Mouse (Mus musculus): ENCODE data around the gene Lrit2. TPM values are rescaled to one million over a fixed set of nuclear protein-coding genes. Genes with fewer than 3 reads are reported as not detected.

Lrit2 gene
- polyA plus RNA-seq, 1 experiment from 2014 or later = not detected

- Histone ChIP-seq H3K9me3 (replicated peaks) (no peaks in the 10 kb centered on the region), H3K4me1 (replicated peaks) (no peaks in the 10 kb centered on the region), H3K4me2 (no peak overlapping the region), H3K36me3 (replicated peaks) (no peaks in the 10 kb centered on the region), H3K9ac (no peak overlapping the region), H3K27ac (replicated peaks) (no peak overlapping the region), H3K4me3 (replicated peaks) (no peak overlapping the region), H3K27me3 (no peaks in the 10 kb centered on the region)
- no peak for ATAC-seq (ENCODE audit: insufficient read depth)
These were observed 43.6 kb downstream of the Lrit2 start for GRCm38 (mm10) chr14:37111371-37111770.

- WGBS (ENCODE audit: insufficient replicate concordance) = 71% methylated on average over 7 of the region's 7 CpGs
- H3K27ac ChIP-seq (replicated peaks) = no peak overlapping the region
- no peaks in the 10 kb centered on the region for H3K9me3 ChIP-seq (replicated peaks)
- no peak overlapping the region for H3K4me3 ChIP-seq (replicated peaks)
- no peak overlapping the region for H3K4me2 ChIP-seq
- no peaks in the 10 kb centered on the region for H3K36me3 ChIP-seq (replicated peaks)
- H3K4me1 ChIP-seq (replicated peaks) = no peaks in the 10 kb centered on the region
- no peak for ATAC-seq (ENCODE audit: insufficient read depth)
- no peak overlapping the region for H3K9ac ChIP-seq
- no peaks in the 10 kb centered on the region for H3K27me3 ChIP-seq
These were observed 45.2 kb downstream of the Lrit2 start for GRCm38 (mm10) chr14:37112931-37113330.

GRCm38 (mm10) chr14:37113922-37114321 lies 46.2 kb downstream of the Lrit2 start, which contains the start of gene 2610528A11Rik:
Gene 2610528A11Rik, minus strand, starts transcription at chr14:37114022.
- H3K4me2 ChIP-seq = no peak within 1 kb of the TSS
- WGBS (ENCODE audit: insufficient replicate concordance) = 38% methylated on average over 3 of the region's 3 CpGs
- H3K36me3 ChIP-seq (replicated peaks) = no peaks in the 10 kb centered on the region; the same call in 1 of the 2 replicates
- no peak within 1 kb of the TSS for H3K27ac ChIP-seq (replicated peaks)
- H3K4me1 ChIP-seq (replicated peaks) = no peaks in the 10 kb centered on the region
- no peak within 1 kb of the TSS for H3K4me3 ChIP-seq (replicated peaks)
- H3K9ac ChIP-seq = no peak within 1 kb of the TSS
- no peaks in the 10 kb centered on the region for H3K9me3 ChIP-seq (replicated peaks)
- H3K27me3 ChIP-seq = no peaks in the 10 kb centered on the region
- ATAC-seq (ENCODE audit: insufficient read depth) = no peak

GRCm38 (mm10) chr14:37119233-37119632 lies 51.5 kb downstream of the Lrit2 start:
- Histone ChIP-seq H3K27ac (replicated peaks) (no peak overlapping the region), H3K4me1 (replicated peaks) (no peaks in the 10 kb centered on the region), H3K27me3 (no peaks in the 10 kb centered on the region), H3K4me3 (replicated peaks) (no peak overlapping the region), H3K36me3 (replicated peaks) (peaks cover 48% of the 10 kb centered on the region), H3K9me3 (replicated peaks) (no peaks in the 10 kb centered on the region), H3K9ac (no peak overlapping the region), H3K4me2 (no peak overlapping the region)
- ATAC-seq (ENCODE audit: insufficient read depth) = no peak
- 92% methylated on average over 4 of the region's 4 CpGs for WGBS (ENCODE audit: insufficient replicate concordance)

Other genes starting within 250 kb of the Lrit2 start
- 6.4 and 6.9 TPM in 2 replicates for gene Ccser2, start 99.2 kb upstream of the Lrit2 start, polyA plus RNA-seq (2015; fragmentation: Nextera tagmentation; extraction: Ambion mirVana)
- not detected in 2 replicates for gene Rgr, start 19.0 kb upstream of the Lrit2 start, polyA plus RNA-seq (2015; fragmentation: Nextera tagmentation; extraction: Ambion mirVana)
- gene Lrit1, start 13.1 kb upstream of the Lrit2 start, polyA plus RNA-seq (2015; fragmentation: Nextera tagmentation; extraction: Ambion mirVana) = not detected in 2 replicates
- gene Cdhr1, start 30.4 kb downstream of the Lrit2 start, polyA plus RNA-seq (2015; fragmentation: Nextera tagmentation; extraction: Ambion mirVana) = not detected in 2 replicates
- gene 2610528A11Rik, start 46.1 kb downstream of the Lrit2 start, polyA plus RNA-seq (2015; fragmentation: Nextera tagmentation; extraction: Ambion mirVana) = 0.13 and 0.29 TPM in 2 replicates
- 249 and 254 TPM in 2 replicates for gene Ghitm, start 67.3 kb downstream of the Lrit2 start, polyA plus RNA-seq (2015; fragmentation: Nextera tagmentation; extraction: Ambion mirVana)